Mouse (Mus musculus) stomach, postnatal 0 days (tissue): ENCODE results near the gene Liph.

Source experiments
- CTCF ChIP-seq: IDR thresholded peaks from 2 replicates; pipeline ENCODE4 v1.5.1; 2016; ENCODE audit warnings: antibody characterized with exemption, low read depth, mild to moderate bottlenecking, moderate library complexity
- EP300 ChIP-seq: optimal IDR thresholded peaks from 2 replicates; pipeline ENCODE3; 2016; ENCODE audit warnings: antibody characterized with exemption

- TF ChIP-seq CTCF, result no peak
- no peak for TF ChIP-seq EP300
These were observed 24.9 kb downstream of the Liph start for GRCm38 (mm10) chr16:21970536-21970935.
